Mouse (Mus musculus) heart, postnatal 0 days (tissue): Measurements from ENCODE around the gene Frmpd2.

ENCODE experiments used
- CTCF ChIP-seq: IDR thresholded peaks from 2 replicates; pipeline ENCODE4 v1.5.1; 2016; ENCODE audit warnings: antibody characterized with exemption, control low read depth, low read depth
- EP300 ChIP-seq: IDR thresholded peaks from 2 replicates; pipeline ENCODE4 v1.6.1; 2016; ENCODE audit warnings: antibody characterized with exemption, low read depth

- no peak for TF ChIP-seq CTCF
- no peak for TF ChIP-seq EP300
Observed at GRCm38 (mm10) chr14:33487805-33488550, 16.5 kb downstream of the Frmpd2 start.
